Mouse (Mus musculus): ENCODE data around the gene Hps4. TPM values are rescaled to one million over a fixed set of nuclear protein-coding genes. Genes with fewer than 3 reads are reported as not detected.
A peak's percentile ranks its signal among the peaks of the same experiment; 100 is the strongest.

Gene Hps4
- polyA plus RNA-seq, 1 experiment from 2014 or later = 18.9 TPM

DNA sequence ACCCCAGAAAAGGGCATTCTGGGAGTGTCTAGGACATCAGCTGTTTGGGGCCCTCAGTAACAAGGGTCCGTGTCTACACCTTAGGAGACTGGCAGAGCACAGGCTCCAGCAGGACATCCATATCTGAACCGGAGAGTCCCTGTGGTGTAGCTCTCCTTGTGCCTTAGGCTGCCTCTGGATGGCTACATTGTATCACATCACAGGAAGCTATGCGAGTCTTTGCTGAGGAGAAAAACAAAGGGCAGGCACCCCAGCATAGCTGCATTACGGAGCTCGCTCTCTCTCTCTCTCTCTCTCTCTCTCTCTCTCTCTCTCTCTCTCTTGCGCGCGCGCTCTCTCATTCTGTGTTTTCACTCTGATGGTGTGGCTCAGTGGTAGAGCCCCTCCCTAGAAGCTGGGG, 39.2 kb downstream of the Hps4 start:
- Histone ChIP-seq H3K4me3 (ENCODE audit: low read length) (no peak overlapping the region), H3K9me3 (replicated peaks; ENCODE audit: control insufficient read depth, low read length) (no peaks in the 10 kb centered on the region), H3K9ac (ENCODE audit: low read length) (no peak overlapping the region), H3K27me3 (ENCODE audit: control insufficient read depth, insufficient read depth, low read length) (no peaks in the 10 kb centered on the region), H3K4me1 (ENCODE audit: control insufficient read depth, insufficient read depth, low read length) (no peaks in the 10 kb centered on the region), H3K36me3 (ENCODE audit: control insufficient read depth, insufficient read depth) (no peaks in the 10 kb centered on the region), H3K4me2 (ENCODE audit: low read depth, low read length) (no peak overlapping the region), H3K27ac (ENCODE audit: low read length) (no peak overlapping the region)
- WGBS = 59% methylated on average over 9 of the region's 9 CpGs
- ATAC-seq (replicated peaks; ENCODE audit: extremely low read depth, insufficient read depth, low FRiP score) = no peak

DNA sequence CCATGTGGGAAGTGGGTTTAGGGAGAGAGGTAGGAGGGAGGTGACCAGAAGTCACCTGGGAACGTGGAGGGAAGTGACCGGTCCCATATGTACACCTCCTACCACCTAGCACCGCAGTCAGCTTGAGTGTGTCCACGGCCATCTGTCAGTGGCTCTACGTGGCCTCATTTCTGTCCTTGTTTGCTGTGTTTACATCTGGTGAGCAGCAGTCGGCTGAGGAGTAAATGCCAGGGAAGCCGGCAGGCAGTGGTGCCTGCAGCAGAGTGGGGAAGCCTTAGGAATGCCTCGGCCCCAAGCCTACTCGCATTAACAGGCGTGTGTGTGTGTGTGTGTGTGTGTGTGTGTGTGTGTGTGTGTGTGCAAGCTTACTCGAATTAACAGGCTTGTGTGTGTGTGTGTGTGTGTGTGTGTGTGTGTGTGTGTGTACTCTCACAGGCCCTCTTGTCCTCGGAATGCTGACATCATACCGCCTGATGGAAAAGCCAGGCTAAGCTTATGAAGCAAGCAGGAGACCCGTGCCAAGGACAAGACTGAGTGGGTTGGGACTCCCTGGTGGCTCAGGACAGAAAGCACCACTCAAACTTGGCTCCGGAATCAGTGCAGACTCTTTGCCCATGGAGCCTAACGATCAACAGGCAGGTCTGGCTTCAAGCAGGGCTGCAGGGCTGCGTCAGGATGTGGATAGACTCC, 39.9 kb downstream of the Hps4 start:
- no peak for ATAC-seq (replicated peaks; ENCODE audit: extremely low read depth, insufficient read depth, low FRiP score)

DNA sequence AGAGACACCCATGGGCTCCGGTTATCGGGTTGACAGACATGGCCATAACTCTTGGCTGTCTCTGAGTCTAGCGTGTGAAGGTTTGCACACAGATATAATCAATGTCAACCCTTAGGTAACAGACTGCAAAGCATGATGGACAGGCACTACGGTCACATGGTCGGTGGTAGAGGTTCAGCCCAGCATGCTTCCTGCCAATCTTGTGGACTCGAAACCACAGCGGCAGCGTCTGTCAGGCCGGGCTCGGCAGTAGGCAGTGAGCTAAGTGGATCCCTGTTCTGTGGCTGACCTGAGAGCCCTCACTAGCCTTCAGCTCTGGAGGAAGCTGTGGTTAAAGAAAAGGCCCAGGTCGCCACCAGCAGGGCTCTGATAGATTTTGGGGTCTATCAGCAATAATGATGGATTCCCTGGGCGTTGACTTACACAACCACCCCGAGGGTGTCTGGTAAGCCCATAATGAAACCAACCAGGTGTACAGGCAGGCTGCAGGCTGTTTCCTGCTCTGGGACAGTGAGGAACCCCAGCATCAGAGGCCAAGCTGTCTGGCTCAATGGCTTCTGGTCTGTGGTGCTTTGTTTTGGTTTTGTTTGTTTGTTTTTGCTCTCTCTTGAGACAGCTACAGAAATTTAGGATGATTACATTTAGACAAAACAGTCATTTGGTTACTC, 42.1 kb downstream of the Hps4 start:
- no peak overlapping the region for H3K27ac ChIP-seq (ENCODE audit: low read length)
- no peak overlapping the region for H3K4me2 ChIP-seq (ENCODE audit: low read depth, low read length)
- H3K4me3 ChIP-seq (ENCODE audit: low read length) = no peak overlapping the region
- no peak for ATAC-seq (replicated peaks; ENCODE audit: extremely low read depth, insufficient read depth, low FRiP score)
- peaks cover 6% of the 10 kb centered on the region for H3K27me3 ChIP-seq (ENCODE audit: control insufficient read depth, insufficient read depth, low read length)
- no peaks in the 10 kb centered on the region for H3K36me3 ChIP-seq (ENCODE audit: control insufficient read depth, insufficient read depth)
- no peaks in the 10 kb centered on the region for H3K4me1 ChIP-seq (ENCODE audit: control insufficient read depth, insufficient read depth, low read length)
- 81% methylated on average over 13 of the region's 13 CpGs for WGBS
- H3K9me3 ChIP-seq (replicated peaks; ENCODE audit: control insufficient read depth, low read length) = no peaks in the 10 kb centered on the region
- H3K9ac ChIP-seq (ENCODE audit: low read length) = no peak overlapping the region

More for the DNA sequence above, 39.9 kb downstream of the Hps4 start:
- no peaks in the 10 kb centered on the region for H3K36me3 ChIP-seq (ENCODE audit: control insufficient read depth, insufficient read depth)
- H3K9me3 ChIP-seq (replicated peaks; ENCODE audit: control insufficient read depth, low read length) = no peaks in the 10 kb centered on the region
- H3K27ac ChIP-seq (ENCODE audit: low read length) = no peak overlapping the region
- no peak overlapping the region for H3K4me3 ChIP-seq (ENCODE audit: low read length)
- 53% methylated on average over 15 of the region's 17 CpGs for WGBS
- H3K27me3 ChIP-seq (ENCODE audit: control insufficient read depth, insufficient read depth, low read length) = no peaks in the 10 kb centered on the region; the same call in 1 of the 2 replicates
- H3K4me2 ChIP-seq (ENCODE audit: low read depth, low read length) = no peak overlapping the region
- no peaks in the 10 kb centered on the region for H3K4me1 ChIP-seq (ENCODE audit: control insufficient read depth, insufficient read depth, low read length)
- no peak overlapping the region for H3K9ac ChIP-seq (ENCODE audit: low read length)

DNA sequence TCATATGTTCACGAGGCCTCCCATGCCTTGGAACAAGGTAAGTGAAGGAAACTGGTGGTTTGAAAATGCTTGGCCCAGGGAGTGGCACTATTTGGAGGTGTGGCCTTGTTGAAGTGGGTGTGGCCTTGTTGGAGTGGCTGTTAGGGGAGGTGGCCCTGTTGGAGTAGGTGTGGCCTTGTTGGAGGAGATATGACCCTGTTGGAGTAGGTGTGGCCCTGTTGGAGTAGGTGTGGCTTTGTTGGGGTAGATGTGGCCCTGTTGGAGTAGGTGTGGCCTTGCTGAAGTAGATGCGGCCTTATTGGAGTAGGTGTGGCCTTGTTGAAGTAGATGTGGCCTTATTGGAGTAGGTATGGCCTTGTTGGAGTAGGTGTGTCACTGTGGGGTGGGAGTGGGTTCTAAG, 43.1 kb downstream of the Hps4 start:
- H3K4me2 ChIP-seq (ENCODE audit: low read depth, low read length) = no peak overlapping the region
- peaks cover 8% of the 10 kb centered on the region for H3K27me3 ChIP-seq (ENCODE audit: control insufficient read depth, insufficient read depth, low read length)
- H3K4me1 ChIP-seq (ENCODE audit: control insufficient read depth, insufficient read depth, low read length) = no peaks in the 10 kb centered on the region
- no peaks in the 10 kb centered on the region for H3K36me3 ChIP-seq (ENCODE audit: control insufficient read depth, insufficient read depth)
- no peak overlapping the region for H3K9ac ChIP-seq (ENCODE audit: low read length)
- H3K4me3 ChIP-seq (ENCODE audit: low read length) = no peak overlapping the region
- no peaks in the 10 kb centered on the region for H3K9me3 ChIP-seq (replicated peaks; ENCODE audit: control insufficient read depth, low read length)
- WGBS = 79% methylated on average over 2 of the region's 2 CpGs
- ATAC-seq (replicated peaks; ENCODE audit: extremely low read depth, insufficient read depth, low FRiP score) = no peak
- H3K27ac ChIP-seq (ENCODE audit: low read length) = no peak overlapping the region

DNA sequence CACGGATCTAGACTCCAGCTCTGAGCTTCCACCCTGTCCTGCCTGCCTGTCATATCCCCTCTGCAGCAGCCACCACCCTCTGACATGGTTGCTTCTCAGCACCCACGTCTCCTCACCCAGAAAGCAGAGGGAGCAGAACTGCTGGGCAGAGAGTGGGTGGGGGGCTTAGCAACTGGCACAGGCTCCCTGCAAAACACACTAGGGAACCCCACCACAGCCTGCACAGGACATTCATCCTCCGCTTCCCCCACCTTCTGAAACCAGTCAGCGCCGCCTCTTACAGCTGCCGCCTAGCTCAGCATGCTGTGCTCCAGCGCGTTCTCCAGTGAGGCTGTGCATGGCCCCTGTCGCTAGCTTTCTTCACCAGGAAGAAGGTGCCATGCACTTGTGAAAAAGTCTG, 46.5 kb downstream of the Hps4 start:
- H3K9me3 ChIP-seq (replicated peaks; ENCODE audit: control insufficient read depth, low read length) = no peaks in the 10 kb centered on the region
- H3K4me2 ChIP-seq (ENCODE audit: low read depth, low read length) = no peak overlapping the region
- H3K27ac ChIP-seq (ENCODE audit: low read length) = no peak overlapping the region
- H3K36me3 ChIP-seq (ENCODE audit: control insufficient read depth, insufficient read depth) = no peaks in the 10 kb centered on the region
- H3K4me1 ChIP-seq (ENCODE audit: control insufficient read depth, insufficient read depth, low read length) = peaks cover 4% of the 10 kb centered on the region; the same call in 1 of the 2 replicates
- ATAC-seq (replicated peaks; ENCODE audit: extremely low read depth, insufficient read depth, low FRiP score) = no peak
- no peak overlapping the region for H3K4me3 ChIP-seq (ENCODE audit: low read length)
- peaks cover 40% of the 10 kb centered on the region for H3K27me3 ChIP-seq (ENCODE audit: control insufficient read depth, insufficient read depth, low read length)
- WGBS = 73% methylated on average over 9 of the region's 9 CpGs
- H3K9ac ChIP-seq (ENCODE audit: low read length) = no peak overlapping the region

DNA sequence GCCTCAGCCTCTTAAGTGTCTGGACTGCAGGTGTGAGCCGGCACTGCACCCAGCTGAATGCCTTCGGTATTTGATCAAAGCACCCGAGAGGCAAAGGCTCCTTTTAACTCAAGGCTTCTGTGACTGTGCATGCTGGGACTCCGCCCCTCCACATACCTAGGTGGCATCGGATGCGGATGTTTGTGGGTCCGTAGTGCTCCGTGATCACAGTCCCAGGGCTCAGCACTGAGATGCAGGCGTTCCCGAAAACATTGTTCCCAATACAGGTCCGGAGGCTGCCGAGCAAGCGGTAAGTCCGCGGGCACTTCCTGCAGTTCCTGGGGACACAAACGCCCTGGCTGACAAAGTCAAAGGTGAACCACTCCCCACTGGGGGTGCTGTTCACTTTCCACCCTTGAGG, 48.1 kb downstream of the Hps4 start:
- Histone ChIP-seq H3K27me3 (ENCODE audit: control insufficient read depth, insufficient read depth, low read length) (peaks cover 57% of the 10 kb centered on the region), H3K27ac (ENCODE audit: low read length) (no peak overlapping the region), H3K4me1 (ENCODE audit: control insufficient read depth, insufficient read depth, low read length) (peaks cover 6% of the 10 kb centered on the region; the same call in 1 of the 2 replicates), H3K4me2 (ENCODE audit: low read depth, low read length) (no peak overlapping the region), H3K9me3 (replicated peaks; ENCODE audit: control insufficient read depth, low read length) (no peaks in the 10 kb centered on the region), H3K9ac (ENCODE audit: low read length) (no peak overlapping the region), H3K4me3 (ENCODE audit: low read length) (no peak overlapping the region), H3K36me3 (ENCODE audit: control insufficient read depth, insufficient read depth) (no peaks in the 10 kb centered on the region)
- ATAC-seq (replicated peaks; ENCODE audit: extremely low read depth, insufficient read depth, low FRiP score) = no peak
- 36% methylated on average over 16 of the region's 16 CpGs for WGBS

DNA sequence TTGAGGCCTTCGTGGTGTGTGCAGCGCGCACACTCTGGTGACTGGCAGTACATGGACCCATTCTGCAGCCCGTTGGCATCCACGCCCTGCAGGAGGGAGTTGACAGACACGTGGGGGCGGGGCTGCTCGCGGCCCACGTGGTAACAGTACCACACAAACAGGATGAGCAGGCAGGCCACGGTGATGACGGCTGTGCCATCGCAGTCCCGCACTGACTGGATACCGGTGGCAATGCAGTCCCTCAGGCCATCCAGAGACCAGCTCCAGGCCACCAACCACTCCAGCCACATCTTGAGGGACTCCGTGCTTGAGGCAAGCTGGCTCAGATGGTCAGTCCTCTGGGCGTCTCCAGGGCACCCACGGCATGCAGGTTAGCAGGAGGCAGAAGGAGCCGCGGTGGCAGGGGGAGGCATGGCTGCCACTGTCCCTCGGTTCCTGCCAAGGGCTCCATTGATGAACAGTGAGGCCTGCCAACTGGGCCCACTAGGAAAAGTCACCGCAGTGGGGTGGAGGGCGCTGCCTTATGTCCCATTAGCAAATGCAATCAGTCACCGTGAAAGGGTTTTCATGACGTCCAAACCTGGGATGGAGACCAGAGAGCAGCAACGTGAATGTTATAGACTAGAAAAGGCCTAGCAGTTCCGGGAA, 48.9 kb downstream of the Hps4 start:
- no peak overlapping the region for H3K4me2 ChIP-seq (ENCODE audit: low read depth, low read length)
- H3K9me3 ChIP-seq (replicated peaks; ENCODE audit: control insufficient read depth, low read length) = no peaks in the 10 kb centered on the region
- H3K27ac ChIP-seq (ENCODE audit: low read length) = no peak overlapping the region
- H3K4me1 ChIP-seq (ENCODE audit: control insufficient read depth, insufficient read depth, low read length) = peaks cover 6% of the 10 kb centered on the region; the same call in 1 of the 2 replicates
- no peak for ATAC-seq (replicated peaks; ENCODE audit: extremely low read depth, insufficient read depth, low FRiP score)
- H3K9ac ChIP-seq (ENCODE audit: low read length) = no peak overlapping the region
- no peak overlapping the region for H3K4me3 ChIP-seq (ENCODE audit: low read length)
- H3K27me3 ChIP-seq (ENCODE audit: control insufficient read depth, insufficient read depth, low read length) = peaks cover 57% of the 10 kb centered on the region
- 50% methylated on average over 27 of the region's 27 CpGs for WGBS
- no peaks in the 10 kb centered on the region for H3K36me3 ChIP-seq (ENCODE audit: control insufficient read depth, insufficient read depth)

DNA sequence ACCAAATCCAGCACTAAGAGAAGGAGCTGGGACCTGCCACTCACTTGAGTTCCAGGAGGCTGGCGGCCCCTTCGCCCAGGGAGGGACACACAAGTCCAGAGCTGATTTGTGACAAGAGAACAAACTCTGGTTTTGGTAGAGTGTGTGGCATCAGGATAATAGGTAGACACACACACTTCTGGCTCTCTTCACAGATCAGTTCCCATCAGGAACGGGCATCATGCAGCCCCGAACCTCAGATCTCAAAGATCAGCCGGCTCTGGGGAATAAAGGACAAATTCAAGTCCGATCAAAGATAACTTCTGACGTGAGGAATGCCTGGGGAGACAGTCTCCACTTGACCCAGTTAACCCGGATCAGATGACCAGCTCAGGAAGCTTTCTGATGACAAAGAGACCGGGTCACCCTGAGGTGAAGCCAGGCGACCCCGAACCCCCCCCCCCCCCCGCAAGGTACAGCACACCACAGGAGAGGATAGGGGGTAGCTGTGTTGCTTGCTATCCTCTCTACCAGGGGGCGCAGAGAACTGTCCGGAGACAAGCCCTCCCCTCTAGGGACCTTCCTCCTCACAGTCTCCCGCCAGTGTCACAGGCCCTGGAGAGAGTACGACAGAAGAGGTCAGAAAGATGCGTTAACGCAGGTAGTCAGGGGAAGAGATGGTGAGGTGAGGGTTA, 51.0 kb downstream of the Hps4 start:
- no peak overlapping the region for H3K27ac ChIP-seq (ENCODE audit: low read length)
- peak overlapping the region; percentile 62 for H3K4me3 ChIP-seq (ENCODE audit: low read length)
- peak overlapping the region; percentile 83; the same call in 1 of the 2 replicates for H3K4me2 ChIP-seq (ENCODE audit: low read depth, low read length)
- H3K4me1 ChIP-seq (ENCODE audit: control insufficient read depth, insufficient read depth, low read length) = peaks cover 6% of the 10 kb centered on the region; the same call in 1 of the 2 replicates
- no peak overlapping the region for H3K9ac ChIP-seq (ENCODE audit: low read length)
- H3K27me3 ChIP-seq (ENCODE audit: control insufficient read depth, insufficient read depth, low read length) = peaks cover 57% of the 10 kb centered on the region
- no peaks in the 10 kb centered on the region for H3K9me3 ChIP-seq (replicated peaks; ENCODE audit: control insufficient read depth, low read length)
- WGBS = 9% methylated on average over 18 of the region's 18 CpGs
- no peaks in the 10 kb centered on the region for H3K36me3 ChIP-seq (ENCODE audit: control insufficient read depth, insufficient read depth)
- no peak for ATAC-seq (replicated peaks; ENCODE audit: extremely low read depth, insufficient read depth, low FRiP score)
